Mouse (Mus musculus): ENCODE results near the gene Pnck.

Gene Pnck

GRCm38 (mm10) chrX:73659575-73660283 lies at the start of gene Pnck:
TSS of gene Pnck (minus strand) at chrX:73660117.
- no peak for DNase-seq

DNA sequence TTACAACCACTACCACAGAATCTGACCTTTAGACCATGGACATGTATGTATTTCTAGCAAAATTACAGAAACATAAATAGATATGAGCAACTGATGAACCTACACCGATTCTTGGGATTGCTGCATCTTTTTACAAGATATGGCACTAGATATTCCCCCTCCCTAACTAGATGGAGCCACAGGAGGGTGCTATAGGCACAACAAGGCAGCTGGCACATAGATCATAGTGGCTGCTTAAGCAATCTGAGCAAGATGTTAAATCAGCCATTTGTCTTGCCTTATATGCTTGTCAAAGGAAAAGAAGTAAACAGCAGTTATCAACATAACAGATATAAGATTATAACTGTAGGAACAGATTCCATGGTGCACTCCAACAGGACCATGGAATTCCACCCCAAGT lies 40.6 kb upstream of the Pnck start:
- DNase-seq: no peak

DNA sequence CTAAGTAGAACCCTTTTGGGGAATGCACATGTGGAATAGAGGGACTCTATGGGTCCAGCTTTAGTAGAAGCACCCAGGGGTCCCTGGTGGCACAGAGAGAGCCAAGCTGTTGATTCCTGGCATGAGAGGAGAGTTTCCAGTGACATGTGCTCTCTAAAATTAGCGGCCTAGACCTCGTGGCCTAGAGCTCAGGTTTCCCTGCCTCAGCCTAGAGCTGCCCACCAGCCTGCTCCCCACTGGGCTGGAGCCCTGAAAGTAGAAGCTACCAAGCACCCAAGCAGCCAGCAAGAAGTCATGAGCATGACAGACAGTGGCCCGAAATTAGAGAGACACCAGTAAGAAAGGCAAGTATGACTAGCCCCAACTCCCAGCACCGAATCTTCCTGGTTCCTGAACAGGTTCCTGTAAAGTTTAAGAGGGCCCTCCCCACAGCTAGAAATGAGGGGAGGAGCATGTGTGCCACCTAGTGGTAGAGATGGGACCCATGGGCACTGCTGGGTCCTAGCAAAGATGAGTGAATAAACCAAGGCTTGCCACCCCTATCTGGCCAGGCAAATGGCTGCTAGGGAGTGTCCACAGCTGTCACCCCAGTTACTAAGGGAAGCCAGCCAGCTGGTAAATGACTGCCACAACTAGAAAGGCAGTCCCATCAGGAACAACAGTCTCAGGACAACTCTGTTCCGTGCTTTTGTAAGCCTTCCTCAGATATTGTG lies 31.2 kb upstream of the Pnck start:
- DNase-seq: peak; percentile 71

DNA sequence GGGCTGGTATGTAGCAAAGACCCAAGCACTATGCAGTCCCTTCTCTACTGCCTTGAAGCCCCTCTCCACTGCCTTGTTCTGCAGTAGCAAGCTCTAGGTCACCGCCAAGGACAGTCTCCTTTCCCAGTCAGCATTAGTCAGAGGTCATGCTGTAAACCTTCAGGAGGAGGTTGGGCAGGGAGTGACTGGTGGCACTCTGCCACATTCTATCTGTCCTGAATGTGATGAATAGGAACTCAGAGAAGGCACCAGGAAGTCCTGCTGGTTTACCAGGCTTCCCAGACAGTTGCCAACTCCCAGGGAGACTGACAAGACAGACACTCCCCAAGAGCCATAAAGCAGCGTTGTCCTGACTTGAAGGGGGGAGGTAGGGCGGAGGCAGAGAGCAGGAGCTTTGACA lies 25.7 kb upstream of the Pnck start:
- peak; percentile 57 for DNase-seq

GRCm38 (mm10) chrX:73684978-73685377 lies 25.1 kb upstream of the Pnck start:
- no peak for DNase-seq

- DNase-seq: no peak
Measured at GRCm38 (mm10) chrX:73684156-73684555, 24.2 kb upstream of the Pnck start.

DNA sequence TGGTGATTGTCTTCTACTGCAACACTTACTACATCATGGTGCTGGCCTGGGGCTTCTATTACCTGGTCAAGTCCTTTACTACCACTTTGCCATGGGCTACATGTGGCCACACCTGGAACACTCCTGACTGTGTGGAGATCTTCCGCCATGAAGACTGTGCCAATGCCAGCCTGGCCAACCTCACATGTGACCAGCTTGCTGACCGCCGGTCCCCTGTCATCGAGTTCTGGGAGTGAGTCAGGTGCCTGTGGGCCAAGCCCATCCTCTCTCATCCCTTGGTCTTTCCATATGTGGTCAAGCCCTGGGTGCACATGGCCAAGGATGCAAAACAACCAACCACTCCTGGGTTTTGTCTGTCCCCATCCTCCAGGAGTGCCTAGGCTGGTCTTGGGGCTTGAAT lies 16.8 kb upstream of the Pnck start:
- no peak for DNase-seq

GRCm38 (mm10) chrX:73675231-73675630 lies 15.3 kb upstream of the Pnck start:
- no peak for DNase-seq

- DNase-seq: peak; percentile 52
Measured at GRCm38 (mm10) chrX:73673968-73674661, 14.2 kb upstream of the Pnck start.

- DNase-seq: no peak
Measured at GRCm38 (mm10) chrX:73673619-73673967, 13.7 kb upstream of the Pnck start.

DNA sequence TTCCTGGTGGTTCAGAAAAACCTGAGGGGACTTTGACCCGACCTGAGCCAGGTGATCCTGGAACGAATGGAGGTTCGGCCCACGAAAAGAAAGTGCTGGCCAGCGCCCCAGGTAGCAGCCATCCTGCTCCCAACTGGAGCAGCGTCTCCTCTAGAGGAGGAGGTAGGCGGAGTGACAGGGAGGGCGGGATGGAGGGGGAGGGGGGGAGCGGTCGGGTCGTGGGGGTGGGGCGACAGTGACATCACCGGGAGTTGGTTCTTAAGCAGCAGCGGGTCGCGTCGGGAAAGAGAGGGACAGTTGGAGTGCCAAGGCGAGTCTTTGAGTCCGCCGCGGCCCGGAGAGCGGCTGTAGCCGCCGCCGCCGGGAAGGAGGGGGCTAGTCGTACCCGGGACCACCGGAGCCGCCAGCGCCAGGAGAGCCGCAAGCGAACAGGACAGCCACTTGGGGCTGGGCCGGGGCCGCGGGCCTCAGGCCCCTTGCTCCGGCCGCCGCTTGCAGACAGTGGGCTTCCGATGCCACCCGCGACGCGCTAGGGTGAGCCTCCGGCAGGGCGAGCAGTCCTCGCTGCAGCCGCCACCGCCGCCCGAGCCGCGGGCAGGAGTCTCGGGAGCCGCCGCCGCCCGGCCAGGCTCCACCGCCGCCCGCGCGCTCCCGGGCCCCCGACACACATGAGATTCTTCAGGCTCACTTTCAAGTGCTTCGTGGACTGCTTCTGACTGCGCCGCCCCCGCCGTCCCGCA lies 13.1 kb upstream of the Pnck start, which contains the start of gene Slc6a8:
Slc6a8 (plus strand) TSS at position 272 of the 740 bp plus-strand sequence.
- DNase-seq: peak; percentile 68

GRCm38 (mm10) chrX:73672031-73672431 lies 12.1 kb upstream of the Pnck start:
- peak; percentile 83 for DNase-seq

DNA sequence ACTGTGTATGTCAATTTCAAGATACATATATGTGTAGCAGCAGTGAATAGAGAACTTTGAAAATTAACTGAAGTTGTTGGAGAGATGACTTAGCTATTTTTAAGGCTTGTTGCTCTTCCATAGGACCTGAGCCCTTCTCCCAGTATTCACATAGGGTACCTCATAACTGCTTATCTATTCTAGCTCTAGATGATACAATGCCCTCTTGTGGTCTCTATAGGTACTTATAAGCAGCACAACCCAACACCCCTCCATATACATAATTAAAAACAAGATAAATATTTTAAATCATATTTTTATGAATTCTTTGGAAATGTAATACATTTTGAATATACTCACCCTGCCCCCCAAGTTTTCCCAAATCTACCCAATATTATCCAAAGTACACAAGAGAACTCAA lies 3.2 kb upstream of the Pnck start:
- DNase-seq: peak; percentile 52

DNA sequence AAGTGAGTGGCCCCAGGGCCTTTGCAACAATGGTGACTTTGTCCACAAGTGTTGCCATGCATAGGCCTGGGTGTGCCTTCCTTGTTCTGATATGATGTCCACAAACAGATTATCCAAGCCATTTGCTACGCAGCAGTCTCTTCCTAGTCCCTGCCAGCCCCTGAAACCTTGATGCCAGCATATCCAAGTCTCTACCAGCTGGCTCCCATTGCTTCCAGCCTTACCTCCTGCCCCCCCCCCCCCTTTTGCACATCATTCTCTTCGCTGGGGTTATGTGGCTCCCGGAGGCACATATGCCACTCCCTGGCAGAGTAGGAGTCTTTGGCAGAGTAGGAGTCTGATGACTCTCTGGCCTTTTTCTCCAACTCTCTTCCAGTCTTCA lies 358 bp upstream of the Pnck start:
- peak; percentile 40 for DNase-seq

GRCm38 (mm10) chrX:73658936-73659574 lies 862 bp downstream of the Pnck start:
- no peak for DNase-seq

DNA sequence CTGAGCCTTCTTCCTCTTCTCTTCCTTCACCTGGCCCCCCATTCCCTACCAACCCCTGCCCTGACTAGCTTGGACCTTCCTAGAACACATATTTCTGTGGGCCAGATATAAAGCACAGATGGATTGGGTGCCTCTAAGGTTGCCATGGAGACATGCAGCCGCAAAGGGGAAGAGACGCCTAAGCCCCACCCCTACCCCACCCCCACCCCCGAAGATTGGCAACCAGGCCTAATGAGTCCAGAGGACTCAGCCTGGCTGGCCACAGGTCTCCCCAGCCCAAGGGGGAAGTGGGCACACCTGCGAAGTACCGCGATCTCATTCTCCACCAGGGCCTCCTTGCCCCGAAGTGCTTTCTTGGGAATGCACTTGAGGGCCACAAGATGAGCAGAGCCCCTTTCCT lies 1.5 kb downstream of the Pnck start:
- DNase-seq: no peak

DNA sequence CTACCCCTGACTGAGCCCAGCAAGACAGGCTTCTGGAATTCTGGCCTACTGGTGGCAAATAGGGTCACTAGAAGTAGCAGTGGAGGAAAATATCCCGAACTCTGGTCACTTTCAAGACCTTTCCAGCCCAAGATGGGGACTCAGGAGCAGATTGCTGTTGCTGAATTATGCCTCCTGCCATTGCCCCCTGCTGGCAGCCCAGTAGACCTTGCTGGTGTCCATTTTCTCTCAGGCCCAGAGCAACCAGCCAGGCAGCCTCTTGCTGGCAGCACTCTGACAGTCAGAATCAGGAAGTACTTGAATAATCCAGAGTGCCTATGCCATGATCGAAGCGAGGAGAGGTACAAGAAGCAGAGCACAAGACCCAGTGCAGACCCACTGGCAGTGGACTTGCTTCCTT lies 4.4 kb downstream of the Pnck start:
- DNase-seq: no peak

DNA sequence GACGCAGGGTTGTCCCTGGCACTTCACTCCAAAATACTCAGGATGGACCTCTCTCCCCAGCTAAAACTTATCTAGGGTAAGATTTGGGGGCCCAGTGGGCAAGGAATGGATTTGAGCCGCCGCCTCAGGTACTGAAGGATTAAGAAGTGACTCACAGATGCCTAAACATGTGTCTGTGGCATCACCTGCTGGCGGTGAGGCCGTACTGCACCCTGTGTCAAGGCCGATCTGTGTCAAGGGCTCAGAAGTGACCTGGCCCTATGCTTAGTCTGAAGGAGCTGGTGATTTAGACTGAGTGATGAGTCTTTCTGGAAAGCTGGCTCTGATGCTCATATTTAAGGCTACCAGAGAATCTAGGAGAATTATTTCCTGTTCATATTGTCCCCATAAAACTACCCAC lies 5.7 kb downstream of the Pnck start:
- peak; percentile 48 for DNase-seq

DNA sequence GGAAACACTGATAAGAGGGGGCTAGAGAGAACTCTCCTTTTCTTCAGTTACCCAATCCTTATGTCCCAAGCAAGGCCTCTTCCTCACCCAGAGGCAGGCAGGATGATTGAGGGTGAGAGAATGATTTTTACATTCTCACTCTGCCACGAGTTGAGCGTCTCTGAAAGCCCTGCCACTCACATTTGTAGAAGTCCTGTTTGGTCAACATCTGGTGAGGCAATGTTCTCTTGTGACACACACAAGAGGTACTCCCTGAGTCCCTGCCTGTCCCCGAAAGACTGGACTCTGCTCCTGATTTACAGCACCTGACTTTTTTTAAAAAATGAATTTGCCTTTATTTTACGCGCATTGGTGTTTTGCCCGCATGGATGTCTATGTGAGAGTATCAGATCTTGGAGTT lies 6.5 kb downstream of the Pnck start:
- no peak for DNase-seq

- no peak for DNase-seq
Measured at GRCm38 (mm10) chrX:73650869-73651268, 9.0 kb downstream of the Pnck start.

DNA sequence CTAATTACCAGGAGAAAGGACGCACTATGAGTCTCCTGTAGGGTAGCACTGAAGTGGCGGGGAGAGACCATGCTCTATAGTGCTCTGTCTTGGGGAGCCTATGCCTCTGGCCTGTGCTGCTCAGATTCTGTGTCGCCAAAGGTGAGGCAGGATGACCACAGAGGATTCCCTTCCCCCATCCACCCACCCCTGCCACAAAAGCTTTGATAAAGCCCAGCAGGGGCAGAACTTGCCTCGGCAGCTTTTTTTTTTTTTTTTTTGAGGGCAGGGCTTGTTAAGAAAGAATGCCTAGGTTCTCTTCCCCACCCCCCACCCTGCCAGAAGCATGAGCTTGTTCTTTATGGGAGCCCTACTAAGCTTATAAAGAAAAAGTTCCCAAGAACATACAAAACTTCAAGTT lies 14.8 kb downstream of the Pnck start:
- DNase-seq: no peak

DNA sequence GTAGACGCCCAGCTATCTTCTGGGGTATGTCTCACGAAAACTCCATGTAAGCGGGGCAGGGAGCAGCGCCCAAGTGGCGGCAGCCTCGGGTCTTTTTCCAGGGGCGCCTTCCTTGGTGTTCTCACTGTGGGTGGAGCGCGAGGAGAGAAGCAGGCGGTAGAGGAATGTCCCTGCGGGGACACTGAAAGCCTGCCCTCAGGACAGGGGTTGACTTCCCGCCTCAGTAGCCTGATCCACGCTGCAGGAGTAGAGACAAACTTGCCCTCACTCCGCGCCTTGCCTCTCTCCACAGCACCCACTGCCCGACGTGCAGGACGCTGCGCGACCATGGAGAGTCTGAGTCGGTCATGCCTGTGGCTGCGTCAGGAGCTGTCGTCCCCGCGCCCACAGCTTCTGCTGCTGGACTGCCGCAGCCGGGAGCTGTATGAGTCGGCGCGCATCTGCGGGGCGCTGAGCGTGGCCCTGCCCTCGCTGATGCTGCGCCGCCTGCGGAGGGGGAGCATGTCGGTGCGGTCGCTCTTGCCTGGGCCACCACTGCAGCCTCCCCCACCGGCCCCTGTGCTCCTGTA lies 19.9 kb downstream of the Pnck start:
- DNase-seq: no peak

Data from cerebellum, adult 9-10 months (tissue).